In genomic region chr11:34063702-34064485, GRCm38 (mm10) we compare ENCODE assay signal across 10 mouse cellular contexts. TPM values are rescaled to one million over a fixed set of nuclear protein-coding genes. Genes with fewer than 3 reads are reported as not detected.
DNase-seq lines count a peak whose midpoint lies in the region; ATAC-seq and TF ChIP-seq lines count a peak whose summit lies in the region.
"Had no signal": no experiment of that assay in that cellular context is flagged by ENCODE, and none has a peak within 500 bp of the region (broad histone marks: within the 10 kb centered on the region; RNA-seq: fewer than 3 reads in every experiment).

No protein-coding gene starts in this region.

- dilution Hi-C loops in CH12.LX (cut with MboI; ENCODE audit: extremely low pct_ligation_motif_present, extremely low pct_unique_long_range_greater_than_20kb, low sequenced_read_pairs), result no loop called here

- no peak overlapping the region for H3K4me2 ChIP-seq in CH12.LX (ENCODE audit: insufficient read depth, low read depth, poor library complexity, severe bottlenecking)
- no peak overlapping the region for H3K4me2 ChIP-seq in forebrain, embryonic 16.5 days (ENCODE audit: low read length)
- H3K4me2 ChIP-seq: hindbrain, embryonic 15.5 days; limb, embryonic 15.5 days had no signal

- TF ChIP-seq CTCF in CH12.LX (conservative IDR thresholded peaks at IDR 0.05 in 1 of 2, IDR thresholded peaks at IDR 0.05 in 1 of 2; ENCODE audit: low read depth in 2 of 2, low read length in 2 of 2), result no peak

- 58% methylated on average over 5 of the region's 5 CpGs for WGBS in forebrain, embryonic 16.5 days

- H3K4me1 ChIP-seq in CH12.LX (ENCODE audit: control insufficient read depth in 1 of 2, insufficient read depth in 2 of 2), result peaks cover 22 to 69% of the 10 kb centered on the region in 2 experiments
- H3K4me1 ChIP-seq in forebrain, embryonic 16.5 days (replicated peaks; ENCODE audit: control insufficient read depth, insufficient read depth, low read length), result no peaks in the 10 kb centered on the region
- H3K4me1 ChIP-seq: hindbrain, embryonic 15.5 days; limb, embryonic 15.5 days had no signal

- H3K79me2 ChIP-seq in CH12.LX (replicated peaks; ENCODE audit: control insufficient read depth, extremely low read depth, insufficient read depth, poor library complexity, severe bottlenecking), result no peaks in the 10 kb centered on the region

- no peak for ATAC-seq in forebrain, embryonic 16.5 days

- no peaks in the 10 kb centered on the region for H3K27me3 ChIP-seq in CH12.LX (replicated peaks)
- no peaks in the 10 kb centered on the region for H3K27me3 ChIP-seq in forebrain, embryonic 16.5 days (replicated peaks; ENCODE audit: control insufficient read depth, insufficient read depth, low read length)
- H3K27me3 ChIP-seq: hindbrain, embryonic 15.5 days; limb, embryonic 15.5 days had no signal

- H3K4me3 ChIP-seq in CH12.LX (replicated peaks in 1 of 3; ENCODE audit: low read depth in 2 of 3, low read length in 2 of 3, poor library complexity in 1 of 3), result no peak overlapping the region
- H3K4me3 ChIP-seq in forebrain, embryonic 16.5 days (replicated peaks; ENCODE audit: low read length), result no peak overlapping the region
- H3K4me3 ChIP-seq: hindbrain, embryonic 15.5 days; limb, embryonic 15.5 days had no signal

- peaks cover 7% of the 10 kb centered on the region for H3K9me3 ChIP-seq in CH12.LX (replicated peaks; ENCODE audit: low read length)
- H3K9me3 ChIP-seq in forebrain, embryonic 16.5 days (ENCODE audit: control insufficient read depth, low read length), result no peaks in the 10 kb centered on the region
- H3K9me3 ChIP-seq: hindbrain, embryonic 15.5 days; limb, embryonic 15.5 days had no signal

- peak; percentile 15 for DNase-seq in embryo, embryonic 10 days (ENCODE audit: low spot score)
- DNase-seq in embryo, embryonic 10.5 days (ENCODE audit: low spot score), result no peak
- DNase-seq in CH12.LX (ENCODE audit: extremely low read depth), result peak; percentile 79
- peak; percentile 7 to 13 for DNase-seq in heart, postnatal 14 days
- DNase-seq in natural killer cell, adult 2 months (ENCODE audit: low spot score in 2 of 2), result peak; percentile 60 to 63
- no peak for DNase-seq in left cerebral cortex, adult 18-20 months (ENCODE audit: low spot score in 2 of 2)
- DNase-seq in adrenal gland, adult 2 months, result no peak

- no peak; the same call in none of the 2 replicates for TF ChIP-seq RAD21 in CH12.LX (IDR thresholded peaks at IDR 0.05; ENCODE audit: low read depth, low read length)

- TF ChIP-seq EP300 in CH12.LX (IDR thresholded peaks at IDR 0.05; ENCODE audit: low read length), result peak; percentile 49; the same call in 1 of the 2 replicates

- intact Hi-C loops in heart, postnatal 14 days (cut with DNase I), result no loop called here

- H3K27ac ChIP-seq in CH12.LX (ENCODE audit: insufficient read depth, low read depth), result peak overlapping the region; percentile 65
- no peak overlapping the region for H3K27ac ChIP-seq in forebrain, embryonic 16.5 days (ENCODE audit: low read length)
- H3K27ac ChIP-seq: hindbrain, embryonic 15.5 days; limb, embryonic 15.5 days had no signal

- peaks cover 30 to 41% of the 10 kb centered on the region in 2 experiments for H3K36me3 ChIP-seq in CH12.LX (replicated peaks in 1 of 2; ENCODE audit: control insufficient read depth in 1 of 2, insufficient read depth in 1 of 2, low read length in 1 of 2)
- H3K36me3 ChIP-seq in forebrain, embryonic 16.5 days (ENCODE audit: control insufficient read depth, insufficient read depth), result no peaks in the 10 kb centered on the region
- H3K36me3 ChIP-seq: hindbrain, embryonic 15.5 days; limb, embryonic 15.5 days had no signal

- H3K9ac ChIP-seq in CH12.LX (ENCODE audit: insufficient read depth, low read depth), result no peak overlapping the region
- no peak overlapping the region for H3K9ac ChIP-seq in forebrain, embryonic 16.5 days (replicated peaks; ENCODE audit: low read depth, low read length)
- H3K9ac ChIP-seq: hindbrain, embryonic 15.5 days; limb, embryonic 15.5 days had no signal

- peak; percentile 40; the same call in 1 of the 2 replicates for TF ChIP-seq POLR2A in CH12.LX (IDR thresholded peaks at IDR 0.05; ENCODE audit: low read depth, low read length)

- in situ Hi-C loops in CH12.LX (cut with MboI; ENCODE audit: low pct_ligation_motif_present, low pct_unique_long_range_greater_than_20kb, low sequenced_read_pairs), result no loop called here

TF ChIP-seq in CH12.LX, 34 proteins besides CTCF, POLR2A, EP300 and RAD21:
- TF ChIP-seq NRF1 (IDR thresholded peaks at IDR 0.05; ENCODE audit: low read depth, low read length) (no peak; the same call in 1 of the 2 replicates), IRF4 (IDR thresholded peaks at IDR 0.05; ENCODE audit: low read depth, low read length) (peak; percentile 66), MYC (IDR thresholded peaks at IDR 0.05; ENCODE audit: low read depth, low read length) (no peak), CHD2 (IDR thresholded peaks at IDR 0.05; ENCODE audit: low read length) (peak; percentile 47; the same call in 1 of the 2 replicates), JUND (conservative IDR thresholded peaks at IDR 0.05; ENCODE audit: low read depth, low read length) (no peak), POLR2AphosphoS2 (IDR thresholded peaks at IDR 0.05; ENCODE audit: low read depth, low read length) (no peak), UBTF (IDR thresholded peaks at IDR 0.05; ENCODE audit: low read depth, low read length) (no peak), ZC3H11A (IDR thresholded peaks at IDR 0.05; ENCODE audit: low read depth, low read length) (no peak), RCOR1 (conservative IDR thresholded peaks at IDR 0.05; ENCODE audit: low read depth, low read length) (no peak), ZMIZ1 (IDR thresholded peaks at IDR 0.05; ENCODE audit: low read depth, low read length) (no peak), ZKSCAN1 (IDR thresholded peaks at IDR 0.05; ENCODE audit: borderline replicate concordance, low read depth, low read length) (no peak), TCF12 (IDR thresholded peaks at IDR 0.05; ENCODE audit: low read depth, low read length) (0 out of 2 replicates have a peak, but pooled peaks have one; percentile 29), ETS1 (conservative IDR thresholded peaks at IDR 0.05; ENCODE audit: low read depth, low read length) (0 out of 2 replicates have a peak, but pooled peaks have one; percentile 16), ELF1 (IDR thresholded peaks at IDR 0.05; ENCODE audit: low read depth, low read length) (no peak), USF1 (IDR thresholded peaks at IDR 0.05; ENCODE audit: low read depth, low read length) (no peak), MEF2A (IDR thresholded peaks at IDR 0.05; ENCODE audit: borderline replicate concordance, low read depth, low read length) (0 out of 2 replicates have a peak, but pooled peaks have one; percentile 11), MAZ (IDR thresholded peaks at IDR 0.05; ENCODE audit: low read depth, low read length) (no peak; the same call in 1 of the 2 replicates), JUN (IDR thresholded peaks at IDR 0.05; ENCODE audit: insufficient read depth, low read depth, low read length) (no peak), SMC3 (IDR thresholded peaks at IDR 0.05; ENCODE audit: low read depth, low read length) (no peak)
TF ChIP-seq in CH12.LX: peak in this region for 5.

RNA-seq across cellular contexts. Expression of gene Lcp2, which starts 17.2 kb away (rescaled TPM):
- total RNA-seq in CH12.LX (2012; rRNA removed) (18.3 and 19.4 TPM in 2 replicates), CH12.LX (2014; rRNA removed) (5.9 and 24.0 TPM in 2 replicates)
- polyA plus RNA-seq in CH12.LX (2012; ENCODE audit: insufficient read length, low read depth), result 18.7 and 20.1 TPM in 2 replicates
- 1 to 10 TPM; 3.0 to 4.9 TPM for total RNA-seq in heart, postnatal 14 days (2021)
- 1 to 10 TPM; 2.9 to 4.0 TPM for total RNA-seq in left cerebral cortex, adult 18-20 months (2021)
- total RNA-seq in adrenal gland, adult 2 months (2021), result 1 to 10 TPM; 2.9 to 5.6 TPM
- polyA plus RNA-seq in adrenal gland, adult 2 months (2012; rRNA removed), result 1.3 and 1.4 TPM in 2 replicates
- polyA plus RNA-seq in forebrain, embryonic 16.5 days (2015; fragmentation: Nextera tagmentation; extraction: Ambion mirVana), result 1.7 and 1.8 TPM in 2 replicates

RNA-seq across cellular contexts. Expression of gene 4930469K13Rik, which starts 34.5 kb away (rescaled TPM):
- not detected in 2 replicates for total RNA-seq in CH12.LX (2012; rRNA removed)
- total RNA-seq in CH12.LX (2014; rRNA removed), result 0.42 TPM in 1 of 2 replicates, not detected in the other
- not detected in 2 replicates for polyA plus RNA-seq in CH12.LX (2012; ENCODE audit: insufficient read length, low read depth)
- not detected for total RNA-seq in heart, postnatal 14 days (2021)
- total RNA-seq in left cerebral cortex, adult 18-20 months (2021), result not detected
- not detected for total RNA-seq in adrenal gland, adult 2 months (2021)
- polyA plus RNA-seq in adrenal gland, adult 2 months (2012; rRNA removed), result not detected in 2 replicates
- polyA plus RNA-seq in forebrain, embryonic 16.5 days (2015; fragmentation: Nextera tagmentation; extraction: Ambion mirVana), result not detected in 2 replicates

Comparison
In these comparisons a context has a peak if more than half of its experiments do, and no peak if none do; other contexts are left out.
1. DNase-seq: peak in embryo, embryonic 10 days (single experiment), CH12.LX (single experiment), heart, postnatal 14 days (2 of 2) and natural killer cell, adult 2 months (2 of 2); none in embryo, embryonic 10.5 days (single experiment), left cerebral cortex, adult 18-20 months (0 of 2) and adrenal gland, adult 2 months (single experiment).